Mouse (Mus musculus) bone marrow, adult 2 months (tissue): ENCODE results near the gene Tubb4a.

Experiments
- CTCF ChIP-seq: fragments of 200-500 bp; IDR thresholded peaks from 2 replicates; pipeline ENCODE4 v1.5.1; 2011; ENCODE audit warnings: low read length, control low read depth; ENCODE audit not compliant: control insufficient read depth, insufficient read depth
- POLR2A ChIP-seq: fragments of 200-500 bp; IDR thresholded peaks from 2 replicates; pipeline ENCODE4 v1.6.1; 2011; ENCODE audit warnings: low read depth, mild to moderate bottlenecking, control low read depth, low read length, borderline replicate concordance; ENCODE audit not compliant: control insufficient read depth

DNA sequence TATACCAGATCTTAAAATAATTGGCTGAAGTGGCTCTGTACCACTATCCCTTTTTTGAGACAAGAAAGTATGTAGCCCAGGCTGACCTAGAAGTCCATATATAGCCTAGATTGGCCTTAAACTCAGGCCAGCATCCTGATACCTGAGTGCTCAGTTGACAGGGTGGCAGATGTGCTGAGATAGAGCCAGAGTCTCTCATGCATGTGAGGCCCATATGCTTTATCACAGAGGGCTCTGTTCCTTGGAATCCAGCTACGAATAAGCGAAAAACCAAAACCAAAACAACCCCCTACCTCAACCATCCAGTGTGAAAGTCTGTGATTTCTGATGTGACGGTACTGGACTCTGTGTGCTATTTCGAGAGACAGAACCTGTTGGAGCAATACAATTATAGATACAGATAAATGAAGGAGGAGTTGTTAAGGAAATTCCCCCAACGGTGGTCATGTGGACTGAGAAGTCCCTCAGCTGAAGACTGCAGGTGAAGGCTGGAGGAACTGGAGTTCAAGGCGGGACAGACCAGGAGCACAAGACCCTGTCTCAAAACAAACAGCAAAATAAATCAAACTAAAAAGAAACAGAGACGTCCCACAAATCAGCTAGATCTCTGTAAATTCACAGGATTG is 20.6 kb upstream of the Tubb4a start:
- no peak for TF ChIP-seq POLR2A
- no peak for TF ChIP-seq CTCF
